Mouse (Mus musculus) megakaryocyte progenitor cell, adult 5-6 weeks (primary cell): ENCODE results near the gene Dcst2. TPM values are rescaled to one million over a fixed set of nuclear protein-coding genes. Genes with fewer than 3 reads are reported as not detected.
A peak's percentile ranks its signal among the peaks of the same experiment; 100 is the strongest.

Experiments used
- ATAC-seq: replicated peaks from 2 replicates; pipeline ENCODE4 v1.8.0; 2016; ENCODE audit warnings: mild to moderate bottlenecking, moderate TSS enrichment, inconsistent platforms; ENCODE audit not compliant: poor library complexity
- total RNA-seq, 2 experiments: library from RNA; stranded (forward) in 1 of 2; stranded (reverse) in 1 of 2; fragments of 157-497, 149-512 nt in 1 of 2; fragments of 200-1000 nt in 1 of 2; gene quantifications; 2 replicates each; pipeline versions ENCODE4 v1.2.3 to v1.2.4; 2015 to 2017

Dcst2 gene
- total RNA-seq, 2 experiments from 2014 or later: not detected

DNA sequence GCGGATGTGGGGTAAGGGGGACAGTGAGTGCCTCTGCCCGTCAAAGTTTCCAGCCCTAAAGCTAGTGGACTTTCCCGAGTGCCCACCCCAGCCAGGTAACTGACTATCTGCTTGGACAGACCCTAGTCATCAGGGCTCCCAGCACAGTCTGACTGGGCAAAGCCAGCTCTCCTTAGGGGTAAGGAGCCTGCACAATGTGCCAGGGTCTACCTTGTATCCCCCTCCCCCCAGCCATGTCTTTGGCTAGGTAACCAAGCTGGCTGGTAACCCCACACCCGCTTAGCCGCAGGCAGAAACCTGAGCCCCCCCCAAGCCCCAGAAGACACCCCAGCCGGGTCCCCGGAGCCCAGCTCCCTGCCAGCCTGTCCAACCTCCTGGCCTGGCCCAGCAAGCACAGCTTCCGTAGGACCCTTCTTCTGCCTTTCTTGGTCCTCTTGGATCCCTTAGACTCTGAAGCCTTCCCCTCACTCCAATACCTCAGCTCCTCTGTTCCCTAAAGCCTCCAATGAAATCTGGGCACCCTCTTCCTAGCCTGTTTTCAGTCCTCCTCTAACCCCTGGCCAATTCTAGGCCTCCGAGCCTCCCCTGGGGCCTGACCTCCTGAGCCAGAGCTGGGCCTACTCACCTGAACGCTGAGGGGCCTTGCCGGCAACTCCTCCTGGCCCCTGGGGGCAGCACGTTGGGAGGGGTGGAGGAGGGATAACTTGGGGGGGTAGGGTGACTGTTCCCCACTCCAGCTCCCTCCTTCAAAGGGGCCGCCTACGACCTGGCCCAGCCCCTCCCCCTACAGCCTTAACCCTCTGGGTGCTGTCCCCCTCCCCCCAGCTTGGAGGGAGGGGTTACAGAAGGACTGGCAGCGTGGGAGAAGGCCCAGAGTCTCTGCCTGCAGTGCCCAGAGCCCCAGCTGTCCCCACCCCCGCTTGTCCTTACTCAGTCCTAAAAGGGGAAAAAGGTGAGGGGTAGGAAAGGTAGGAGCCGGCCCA, 25.0 kb downstream of the Dcst2 start:
- ATAC-seq: no peak

DNA sequence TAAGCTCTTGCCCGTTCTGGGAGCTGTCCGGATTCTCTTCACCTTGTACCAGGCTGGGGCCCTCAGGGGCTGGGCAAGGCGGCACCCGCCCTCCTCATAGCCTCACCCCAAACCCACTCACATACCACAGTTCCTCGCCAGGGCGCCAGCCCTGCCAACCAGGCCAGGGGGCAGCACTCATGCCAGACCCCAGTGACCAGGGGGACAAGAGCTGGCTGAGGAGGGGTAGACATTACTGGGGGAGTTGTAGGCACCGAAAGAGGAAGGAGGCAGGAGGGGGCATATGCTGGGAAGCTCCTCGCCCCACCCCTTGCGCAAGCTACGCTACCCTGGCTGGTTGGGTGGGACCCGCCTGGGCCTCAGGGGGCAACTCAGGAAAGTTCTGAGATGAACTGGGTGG, 25.9 kb downstream of the Dcst2 start:
- ATAC-seq: peak; percentile 29

DNA sequence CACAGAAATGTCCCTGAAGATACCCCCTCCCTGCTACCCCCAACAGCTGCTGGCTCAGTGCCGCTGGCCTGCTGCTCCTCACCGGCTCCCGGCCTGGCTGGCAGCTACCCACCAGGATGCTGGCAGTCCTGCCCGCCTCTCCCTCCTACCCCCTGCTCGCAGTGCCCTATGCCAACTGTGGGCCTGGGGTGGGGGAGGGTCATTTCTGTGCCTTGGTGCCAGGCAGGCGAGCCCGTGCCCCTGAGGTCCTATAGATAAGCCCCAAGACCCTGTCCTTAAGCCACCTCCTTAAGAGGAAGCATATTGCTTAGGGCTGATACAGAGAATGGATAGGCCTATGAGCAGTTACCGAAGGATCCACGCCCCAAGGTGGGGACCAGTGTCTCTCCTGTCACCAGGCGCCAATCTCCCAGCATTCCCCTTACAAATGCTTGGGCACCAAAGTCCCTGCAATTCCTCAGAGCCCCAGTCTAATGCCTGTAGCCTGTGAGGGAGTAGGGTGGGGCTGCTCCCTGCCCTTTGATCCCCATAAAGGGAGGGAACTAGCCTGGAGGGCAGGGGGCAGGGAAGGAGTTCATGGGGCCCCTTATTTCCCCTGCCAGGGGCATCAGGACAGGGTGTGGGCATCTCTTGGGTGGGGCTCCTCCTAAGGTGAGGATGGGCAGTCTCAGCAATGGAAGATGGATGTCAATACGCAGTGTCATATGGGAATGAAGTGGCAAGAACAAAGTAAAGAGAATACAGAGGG, 26.5 kb downstream of the Dcst2 start:
- peak; percentile 56 for ATAC-seq

DNA sequence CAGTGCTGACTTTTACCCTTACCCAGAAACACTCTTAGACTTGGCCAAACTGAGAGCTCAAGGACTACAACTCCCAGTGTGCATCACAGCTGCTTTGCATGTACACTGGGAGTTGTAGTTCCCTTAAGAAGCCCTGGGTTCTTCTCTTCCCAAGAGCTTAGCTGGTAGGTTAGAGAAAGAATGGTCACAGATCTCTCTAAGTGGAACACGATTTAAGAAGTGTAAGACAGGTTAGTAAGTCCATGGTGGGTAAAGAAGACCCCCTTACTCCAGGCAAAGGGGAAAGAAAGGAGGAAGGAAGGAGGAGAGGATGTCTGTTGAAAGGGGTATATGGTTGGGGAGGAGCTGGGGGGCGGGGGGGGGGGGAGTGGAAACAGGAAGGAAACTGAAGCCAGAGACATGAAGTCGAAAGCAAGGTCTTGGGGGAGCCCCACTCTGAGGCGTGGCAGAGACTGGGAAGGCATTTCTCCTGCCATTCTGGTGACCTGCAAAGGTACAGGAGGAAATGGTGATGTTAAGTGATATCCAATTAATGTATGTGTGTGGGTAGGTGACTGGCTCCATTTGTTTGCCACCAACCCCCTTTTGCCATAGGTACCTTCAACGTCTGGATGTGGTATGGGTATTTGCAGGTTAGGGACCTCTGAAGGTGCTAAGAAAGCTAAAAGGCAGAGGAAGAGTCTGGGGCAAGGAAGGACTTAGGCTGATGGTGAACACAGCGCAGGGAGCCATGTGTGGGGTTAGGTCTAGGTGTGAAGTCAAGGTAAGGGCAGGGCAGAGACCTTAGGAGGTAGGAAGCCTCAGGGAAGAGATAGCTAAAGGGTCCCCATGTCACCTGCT, 27.3 kb downstream of the Dcst2 start:
- ATAC-seq: peak; percentile 20; the same call in 1 of the 2 replicates

DNA sequence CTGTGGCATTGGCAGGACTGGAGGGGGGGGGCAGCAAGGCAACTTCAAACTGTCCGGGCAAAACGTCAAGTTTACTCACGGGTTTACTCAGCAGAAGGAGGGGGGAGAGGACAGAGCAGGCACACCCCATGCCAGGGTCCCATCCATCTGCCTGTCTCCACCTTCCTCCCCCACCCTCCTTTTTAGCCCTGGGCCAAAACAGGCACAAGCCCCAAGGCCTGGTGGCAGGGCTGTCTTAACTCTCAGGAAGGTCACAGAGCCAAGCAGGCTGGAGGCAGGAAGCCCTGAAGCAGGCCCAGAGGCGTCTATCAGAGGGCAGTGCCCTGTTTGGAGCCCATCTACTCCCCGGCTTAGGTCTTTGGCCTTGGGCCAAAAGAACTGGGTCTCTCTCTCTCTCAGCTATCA, 28.3 kb downstream of the Dcst2 start:
- no peak for ATAC-seq

DNA sequence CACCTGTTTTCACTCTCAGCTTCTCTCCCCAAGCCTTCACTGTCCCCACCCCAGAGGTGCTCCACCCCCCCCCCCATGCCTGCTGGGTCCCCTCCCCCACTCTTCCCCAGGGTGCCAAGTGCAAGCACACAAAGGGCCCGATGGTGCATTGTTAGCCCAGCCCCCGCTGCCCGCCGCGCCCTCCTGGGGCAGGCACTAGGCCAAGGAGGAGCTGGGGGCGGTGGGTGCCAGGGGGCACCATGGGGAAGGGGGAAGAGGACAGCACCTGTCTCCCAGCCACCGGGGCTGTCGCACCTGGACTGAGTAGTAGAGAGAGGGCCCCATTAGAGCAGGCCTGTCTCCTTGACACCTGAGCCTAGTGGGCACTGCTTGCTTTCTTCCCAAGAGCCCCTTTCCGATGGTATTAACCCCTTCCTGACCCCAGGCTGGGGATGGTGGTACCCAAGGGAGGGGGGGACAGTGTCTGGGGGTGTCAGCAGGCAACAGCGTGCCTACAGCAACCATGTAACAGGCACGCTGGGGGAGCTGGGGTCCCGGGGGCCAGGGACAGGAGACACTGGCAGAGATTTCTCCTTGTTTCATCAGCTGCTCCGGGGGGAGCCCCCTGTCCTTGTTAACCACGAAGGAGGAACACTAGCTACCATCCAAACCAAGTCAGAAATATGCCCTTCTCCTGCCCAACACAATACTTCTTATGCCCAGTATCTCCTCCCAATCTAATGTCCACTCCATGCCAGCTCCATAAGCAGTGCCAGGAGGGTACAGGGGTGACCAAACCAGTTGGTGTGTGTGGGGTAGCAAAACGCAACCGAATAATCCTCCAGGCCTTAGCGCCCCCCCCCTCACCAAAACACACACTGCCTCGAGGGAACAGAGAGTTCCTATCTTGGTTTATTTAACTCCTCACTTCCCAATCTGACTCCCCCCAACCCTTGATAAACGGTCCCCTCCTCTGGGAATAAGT, 29.2 kb downstream of the Dcst2 start:
- ATAC-seq: no peak

DNA sequence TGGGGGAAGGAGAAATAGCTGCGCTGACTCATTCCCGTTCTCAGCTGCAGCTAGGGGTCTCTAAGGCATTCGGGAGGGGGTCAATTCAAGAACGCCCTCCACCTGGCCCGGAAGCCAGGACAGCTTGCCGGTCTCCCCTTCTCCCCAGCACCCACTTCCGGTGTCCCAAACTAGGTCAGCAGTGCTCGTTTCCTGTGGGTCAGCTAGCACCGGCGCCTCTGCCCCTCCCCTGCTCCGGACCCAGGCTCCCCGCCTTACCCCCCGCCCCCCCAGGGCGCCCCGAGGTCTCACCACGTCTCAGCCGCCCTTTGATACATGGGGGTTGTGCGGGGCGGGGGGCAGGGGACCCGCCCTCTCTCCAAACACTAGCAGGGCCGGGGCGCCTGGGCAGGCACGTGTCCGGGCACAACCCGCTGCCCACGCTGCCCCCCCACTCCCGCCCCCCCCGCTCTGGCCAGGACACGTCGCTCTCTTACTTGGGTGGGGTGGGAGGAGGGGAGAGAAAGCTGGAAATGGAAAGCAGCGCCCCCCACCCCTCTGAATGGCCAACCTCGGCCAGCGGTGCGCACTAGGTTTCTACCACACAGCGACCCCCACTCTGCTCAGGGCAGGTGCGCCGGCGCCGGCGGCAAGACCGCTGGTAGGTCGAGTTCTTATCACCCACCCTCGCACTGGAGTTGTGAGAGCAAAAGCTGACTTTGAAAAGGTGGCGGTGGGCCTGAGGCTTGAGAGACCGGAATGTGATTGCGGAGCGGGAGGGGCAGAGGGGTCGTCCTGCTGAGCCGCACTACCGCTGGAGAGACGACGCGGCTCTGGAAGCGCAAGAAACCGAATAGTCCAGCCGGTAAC, 30.1 kb downstream of the Dcst2 start:
- ATAC-seq: no peak

DNA sequence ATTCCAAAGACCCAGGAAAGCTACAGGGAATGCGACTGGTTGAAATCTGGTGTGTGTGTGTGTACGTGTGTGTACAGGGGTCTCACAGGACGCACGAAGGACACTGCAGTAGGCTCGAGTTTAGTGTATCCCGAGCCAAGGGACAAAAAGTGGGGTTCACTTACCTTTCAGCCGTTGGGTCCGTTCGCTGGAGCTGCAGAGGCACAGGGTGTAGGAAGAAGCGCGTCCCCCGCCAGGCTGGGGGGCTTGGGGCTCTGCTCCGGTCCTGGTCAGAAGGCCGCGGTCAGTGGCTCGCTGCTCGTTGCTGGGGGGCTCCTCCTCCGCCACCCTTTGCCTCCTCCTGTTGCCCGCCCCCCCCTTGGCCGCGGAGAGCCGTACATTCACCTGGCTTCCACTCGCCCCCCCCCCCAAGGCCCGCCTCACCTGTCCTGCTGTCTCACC, 31.1 kb downstream of the Dcst2 start:
- ATAC-seq: no peak

DNA sequence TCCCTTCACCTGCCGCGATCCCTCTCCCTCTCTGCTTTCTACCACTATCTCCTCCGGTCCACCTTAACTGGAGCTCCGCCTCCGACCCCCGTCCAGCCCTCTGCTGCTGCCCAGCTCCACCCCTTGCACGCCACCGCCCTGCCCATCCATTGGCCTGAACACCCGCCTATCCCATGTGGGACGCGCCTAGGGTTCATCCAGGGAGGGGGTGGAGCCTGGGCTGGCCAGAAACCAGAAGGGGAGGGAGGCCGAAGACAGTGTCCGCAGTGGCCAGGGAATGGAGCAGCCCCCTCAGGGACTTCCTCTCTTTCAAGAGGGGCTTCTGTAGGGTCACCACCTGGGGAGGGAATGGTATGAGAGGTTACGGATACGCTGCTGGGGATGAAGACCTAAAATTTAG, 31.8 kb downstream of the Dcst2 start:
- ATAC-seq: peak; percentile 78

DNA sequence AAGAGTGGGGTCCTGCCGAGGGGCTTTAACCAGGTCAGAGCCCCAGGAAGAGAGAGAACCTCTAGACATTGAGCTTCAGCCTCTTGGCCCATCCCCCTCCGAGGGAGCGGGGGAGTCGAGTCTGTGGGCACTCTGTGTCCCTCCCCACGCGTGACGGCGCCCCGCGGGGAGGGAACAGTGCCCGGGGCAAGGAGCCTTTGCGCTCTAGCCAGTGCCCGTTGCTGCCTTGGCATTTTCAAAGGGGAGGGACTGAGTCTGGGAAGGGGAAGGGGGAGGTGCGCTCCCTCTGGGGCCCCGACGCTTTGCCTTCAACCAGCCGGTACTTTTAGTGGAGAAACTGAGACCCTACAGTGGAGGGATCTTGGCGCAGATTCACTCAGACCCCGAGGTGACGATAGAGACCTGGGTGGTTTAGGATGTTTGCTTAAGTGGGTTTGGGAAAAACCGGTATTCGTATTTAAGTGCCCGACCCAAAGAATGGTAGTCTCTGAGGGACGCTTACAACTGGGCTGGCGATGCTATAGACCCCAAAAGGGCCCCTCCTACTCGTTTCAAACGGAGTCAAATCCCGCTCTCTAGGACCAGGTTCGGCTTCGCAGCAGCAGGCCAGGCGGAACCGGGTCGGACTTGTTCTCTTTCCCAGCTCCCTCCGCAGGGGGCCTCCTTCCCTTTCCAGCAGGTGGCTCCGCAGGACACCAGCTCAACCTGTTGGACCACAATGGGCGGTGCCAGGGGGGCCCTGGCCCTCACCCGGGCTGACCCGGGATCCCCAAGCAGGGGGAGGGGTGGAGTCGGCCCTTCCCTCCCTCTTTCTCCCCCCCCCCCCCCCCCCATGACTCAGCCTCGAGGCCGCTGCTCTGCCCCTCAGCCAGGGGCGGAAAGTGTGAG, 32.5 kb downstream of the Dcst2 start, which contains the start of gene Zbtb7b:
Zbtb7b (minus strand) TSS at position 771 of the 888 bp plus-strand sequence.
- peak; percentile 57 for ATAC-seq

DNA sequence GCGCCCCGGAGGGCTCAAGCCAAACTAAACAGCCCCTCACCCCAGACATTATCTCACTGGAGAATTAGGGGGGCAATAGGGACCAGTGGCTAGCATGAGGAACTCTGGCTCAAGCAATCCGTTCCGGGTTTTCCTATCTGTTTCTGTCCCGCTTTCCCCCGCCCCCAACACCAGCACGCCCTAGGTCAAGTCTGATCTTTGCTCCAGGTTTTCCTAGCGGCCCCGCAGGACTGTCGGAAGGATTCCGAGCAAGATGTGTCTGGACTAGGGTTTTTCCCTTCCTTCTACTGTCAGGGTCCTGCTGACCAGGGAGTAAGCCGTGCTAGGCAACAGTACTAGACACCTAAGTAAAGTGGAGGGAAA, 33.1 kb downstream of the Dcst2 start:
- ATAC-seq: peak; percentile 27

DNA sequence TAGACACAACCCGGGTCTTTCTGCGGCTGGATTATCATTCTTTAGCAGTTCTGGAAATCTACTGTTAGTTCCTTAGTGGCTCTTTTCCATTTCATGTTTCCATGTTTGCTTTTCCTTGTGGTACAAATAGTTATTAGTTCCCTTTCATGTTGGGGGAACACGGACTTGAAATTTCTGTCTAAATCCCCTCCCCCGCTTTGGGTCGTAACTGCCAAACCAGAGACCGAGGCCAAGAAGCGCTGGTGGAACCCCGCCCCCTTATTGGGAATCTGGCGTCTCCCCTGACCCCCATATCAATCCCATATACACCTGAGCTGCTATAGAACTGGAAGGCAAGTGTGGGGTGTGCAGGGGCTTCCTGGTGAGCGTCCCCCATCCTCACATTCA, 33.6 kb downstream of the Dcst2 start:
- ATAC-seq: no peak

DNA sequence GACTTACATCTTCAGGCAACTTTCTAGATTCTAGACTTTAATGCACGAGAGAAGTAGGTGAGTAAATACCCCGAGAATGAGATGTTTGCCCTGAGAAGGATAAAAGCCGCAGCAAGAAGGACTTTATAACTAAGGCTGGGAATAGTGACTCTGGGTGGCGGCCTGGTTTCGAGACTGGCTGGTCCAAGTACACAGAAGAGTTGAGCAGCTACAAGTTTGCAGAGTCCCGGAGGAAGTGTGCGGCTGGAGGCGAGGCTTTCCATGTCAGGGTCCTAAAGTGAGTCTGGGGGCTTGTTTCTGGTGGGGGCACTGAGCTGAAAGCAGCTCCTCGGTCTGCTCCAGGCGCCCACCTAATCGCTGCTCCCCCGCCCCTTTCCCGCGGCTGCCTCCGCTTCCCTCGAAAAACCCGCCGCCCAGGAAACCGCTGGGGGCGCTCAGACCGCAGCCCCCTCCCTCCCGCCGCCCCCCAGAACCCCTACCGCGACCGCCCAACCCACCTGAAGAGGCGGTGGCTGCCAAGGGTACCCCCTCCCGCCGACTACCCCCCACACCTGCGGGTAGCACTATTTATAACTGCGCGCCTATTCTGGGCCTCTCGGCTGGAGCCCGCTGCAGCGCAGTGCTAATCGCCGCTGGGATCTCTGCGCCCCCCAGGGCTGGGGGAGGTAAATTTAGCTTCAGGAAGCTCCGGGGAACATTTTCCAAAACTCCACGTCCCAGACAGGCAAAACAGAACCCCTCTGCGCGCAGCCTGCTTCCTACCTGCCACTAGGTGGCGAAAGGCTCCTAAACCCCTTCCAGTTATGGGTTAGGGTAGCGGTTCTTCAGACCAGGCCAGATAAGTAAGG, 34.3 kb downstream of the Dcst2 start:
- ATAC-seq: peak; percentile 15; the same call in 1 of the 2 replicates

DNA sequence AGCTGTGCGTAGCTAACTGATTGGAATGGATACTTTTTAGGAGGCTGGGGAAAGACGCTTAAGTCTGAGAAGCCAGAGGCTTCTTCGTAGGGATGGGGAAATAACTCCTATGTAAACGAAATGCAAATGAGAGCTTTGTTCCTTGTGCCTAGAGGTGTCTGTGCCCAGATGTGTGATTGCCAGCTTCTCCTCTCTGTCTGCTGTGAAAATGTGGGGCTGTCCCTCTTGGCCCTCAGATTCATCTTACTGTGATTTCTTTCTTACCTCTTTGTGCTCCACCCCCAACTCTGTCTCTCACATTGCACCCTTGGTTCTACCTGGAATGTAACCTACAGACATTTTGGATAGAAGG, 34.9 kb downstream of the Dcst2 start:
- ATAC-seq: no peak

DNA sequence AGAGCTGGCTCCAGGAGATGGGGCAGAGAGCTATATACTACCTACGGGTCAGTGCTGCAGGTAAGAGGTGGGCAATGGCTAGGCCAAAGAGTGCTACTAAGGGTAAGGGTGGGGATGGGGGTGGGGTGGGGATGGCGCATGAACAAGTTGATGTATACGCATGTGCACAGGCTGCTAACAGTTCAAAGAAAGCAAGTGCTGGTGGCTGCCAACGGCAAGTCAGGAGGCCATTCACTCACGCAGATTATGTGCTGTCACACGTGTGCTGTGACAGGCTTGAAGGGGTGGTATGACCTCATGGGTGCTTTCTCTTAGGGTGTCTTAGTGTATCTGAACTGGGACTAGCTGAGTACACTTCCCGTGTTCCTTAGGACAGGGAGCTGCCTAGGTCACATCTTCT, 39.6 kb downstream of the Dcst2 start:
- ATAC-seq: no peak

DNA sequence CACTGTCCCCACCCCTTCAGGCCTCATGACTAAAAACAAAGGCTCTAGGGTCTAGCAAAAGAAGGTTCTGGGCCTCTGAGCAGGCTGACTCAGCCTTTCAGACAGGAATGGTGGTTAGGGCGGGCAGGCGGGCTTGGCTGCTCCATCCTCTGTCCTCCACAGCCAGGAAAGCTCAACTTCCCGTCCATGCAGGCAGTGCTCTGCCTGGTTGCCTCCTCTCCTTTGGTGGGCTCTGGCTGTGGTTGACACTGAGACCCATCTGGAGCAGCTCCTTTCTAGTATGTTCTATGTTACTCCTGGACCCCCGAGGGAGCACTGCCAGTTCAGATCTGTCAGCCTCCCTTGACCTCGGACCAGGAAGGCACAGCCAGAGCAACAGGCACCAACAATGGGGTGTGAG, 40.9 kb downstream of the Dcst2 start, which contains the start of gene Lenep:
Lenep (minus strand) TSS at position 101 of the 400 bp plus-strand sequence.
- no peak for ATAC-seq

DNA sequence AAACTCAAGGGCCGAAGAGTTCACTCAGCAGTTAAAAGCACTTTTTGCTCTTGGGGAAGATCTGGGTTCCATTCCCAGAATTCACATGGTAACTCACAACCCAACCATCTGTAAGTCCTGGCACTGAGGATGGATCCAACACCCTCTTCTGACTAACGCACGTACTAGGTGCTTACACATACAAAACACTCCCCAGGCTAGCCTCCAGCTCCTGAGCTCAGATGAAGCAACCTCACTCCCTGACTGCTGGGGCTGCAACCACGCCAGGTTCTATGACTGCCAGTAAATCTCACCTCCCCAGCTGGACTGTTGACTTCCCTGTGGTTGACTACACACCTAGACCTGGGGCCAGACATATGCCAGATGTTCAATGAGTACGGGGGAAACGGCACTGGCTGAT, 45.1 kb downstream of the Dcst2 start:
- ATAC-seq: no peak
